9 mouse cellular contexts compared by ENCODE assay signal in genomic region chr7:44839491-44840191, GRCm38 (mm10). TPM values are rescaled to one million over a fixed set of nuclear protein-coding genes. Genes with fewer than 3 reads are reported as not detected.
A peak's percentile ranks its signal among the peaks of the same experiment; 100 is the strongest.
DNase-seq lines count a peak whose midpoint lies in the region; ATAC-seq and TF ChIP-seq lines count a peak whose summit lies in the region.
"Had no signal": no experiment of that assay in that cellular context is flagged by ENCODE, and none has a peak within 500 bp of the region (broad histone marks: within the 10 kb centered on the region; RNA-seq: fewer than 3 reads in every experiment).

No protein-coding gene starts in this region.

- no peak for DNase-seq in frontal cortex, postnatal 10 days (ENCODE audit: low spot score in 2 of 2)
- DNase-seq in forebrain, embryonic 10.5 days (ENCODE audit: extremely low spot score, low spot score): no peak
- peak; percentile 69 for DNase-seq in hindbrain, postnatal 0 days (ENCODE audit: low spot score)
- DNase-seq in neural tube, embryonic 11.5 days (ENCODE audit: low spot score): peak; percentile 45
- peak; percentile 34 to 55 for DNase-seq in thymus, postnatal 36 days

- H3K36me3 ChIP-seq in E14TG2a.4 (ENCODE audit: insufficient read depth, low read length): peaks cover 84% of the 10 kb centered on the region
- H3K36me3 ChIP-seq in forebrain, embryonic 10.5 days (replicated peaks): peaks cover 43% of the 10 kb centered on the region
- H3K36me3 ChIP-seq in hindbrain, postnatal 0 days (ENCODE audit: insufficient read depth, low read length): peaks cover 31% of the 10 kb centered on the region
- H3K36me3 ChIP-seq in liver, embryonic 16.5 days (ENCODE audit: control insufficient read depth, insufficient read depth): peaks cover 13% of the 10 kb centered on the region
- peaks cover 4% of the 10 kb centered on the region for H3K36me3 ChIP-seq in neural tube, embryonic 11.5 days (ENCODE audit: control insufficient read depth, insufficient read depth, low read length)

- H3K4me1 ChIP-seq in E14TG2a.4 (replicated peaks; ENCODE audit: low read depth, low read length): peaks cover 63% of the 10 kb centered on the region
- H3K4me1 ChIP-seq in forebrain, embryonic 10.5 days: peaks cover 31% of the 10 kb centered on the region
- H3K4me1 ChIP-seq in hindbrain, postnatal 0 days (ENCODE audit: insufficient read depth, low read length): peaks cover 9% of the 10 kb centered on the region; the same call in 1 of the 2 replicates
- H3K4me1 ChIP-seq in liver, embryonic 16.5 days (ENCODE audit: control insufficient read depth, low read depth, low read length): peaks cover 15% of the 10 kb centered on the region
- H3K4me1 ChIP-seq in neural tube, embryonic 11.5 days (ENCODE audit: control insufficient read depth, insufficient read depth, low read length): peaks cover 9% of the 10 kb centered on the region

- peak overlapping the region; percentile 45; the same call in 1 of the 2 replicates for H3K9ac ChIP-seq in hindbrain, postnatal 0 days (replicated peaks; ENCODE audit: low read length)
- H3K9ac ChIP-seq in liver, embryonic 16.5 days (ENCODE audit: low read depth, low read length): no peak overlapping the region
- peak overlapping the region; percentile 44 for H3K9ac ChIP-seq in neural tube, embryonic 11.5 days (ENCODE audit: low read length)

- peak overlapping the region; percentile 74 for H3K4me3 ChIP-seq in E14TG2a.4 (replicated peaks; ENCODE audit: low read length)
- H3K4me3 ChIP-seq in forebrain, embryonic 10.5 days: peak overlapping the region; percentile 44
- H3K4me3 ChIP-seq in hindbrain, postnatal 0 days (ENCODE audit: low read length): peak overlapping the region; percentile 26
- peak overlapping the region; percentile 23 for H3K4me3 ChIP-seq in liver, embryonic 16.5 days (ENCODE audit: low read depth, low read length)
- peak overlapping the region; percentile 25 for H3K4me3 ChIP-seq in neural tube, embryonic 11.5 days (ENCODE audit: low read depth, low read length)

- peak overlapping the region; percentile 53; the same call in 1 of the 2 replicates for H3K27ac ChIP-seq in forebrain, embryonic 10.5 days
- H3K27ac ChIP-seq in hindbrain, postnatal 0 days: peak overlapping the region; percentile 42; the same call in 1 of the 2 replicates
- H3K27ac ChIP-seq in liver, embryonic 16.5 days (ENCODE audit: low read length): no peak overlapping the region
- H3K27ac ChIP-seq in neural tube, embryonic 11.5 days (ENCODE audit: low read depth, low read length): no peak overlapping the region

- 1% methylated on average over 58 of the region's 58 CpGs for WGBS in forebrain, embryonic 10.5 days
- 2% methylated on average over 56 of the region's 58 CpGs for WGBS in hindbrain, postnatal 0 days
- 2% methylated on average over 58 of the region's 58 CpGs for WGBS in liver, embryonic 16.5 days (ENCODE audit: insufficient replicate concordance)
- 2% methylated on average over 55 of the region's 58 CpGs for WGBS in neural tube, embryonic 11.5 days

- H3K4me2 ChIP-seq in hindbrain, postnatal 0 days (ENCODE audit: low read depth, low read length): peak overlapping the region; percentile 54
- H3K4me2 ChIP-seq in liver, embryonic 16.5 days (ENCODE audit: low read depth, low read length): peak overlapping the region; percentile 42
- peak overlapping the region; percentile 45 for H3K4me2 ChIP-seq in neural tube, embryonic 11.5 days (ENCODE audit: low read depth)

- no peaks in the 10 kb centered on the region for H3K9me3 ChIP-seq in E14TG2a.4 (ENCODE audit: low read length)
- H3K9me3 ChIP-seq in forebrain, embryonic 10.5 days: no peaks in the 10 kb centered on the region
- no peaks in the 10 kb centered on the region for H3K9me3 ChIP-seq in hindbrain, postnatal 0 days (ENCODE audit: low read length)
- no peaks in the 10 kb centered on the region for H3K9me3 ChIP-seq in liver, embryonic 16.5 days (replicated peaks; ENCODE audit: control insufficient read depth, low read length)
- no peaks in the 10 kb centered on the region for H3K9me3 ChIP-seq in neural tube, embryonic 11.5 days (ENCODE audit: control insufficient read depth, low read length)

- ATAC-seq in frontal cortex, adult (ENCODE audit: low TSS enrichment): peak; percentile 45
- peak; percentile 72 for ATAC-seq in hindbrain, postnatal 0 days
- peak; percentile 39 for ATAC-seq in liver, embryonic 16.5 days (ENCODE audit: low read depth)
- ATAC-seq in neural tube, embryonic 11.5 days (ENCODE audit: insufficient read depth, low FRiP score, low TSS enrichment): peak; percentile 39
- ATAC-seq: Patski had no signal

- no peak for TF ChIP-seq CTCF in E14TG2a.4 (conservative IDR thresholded peaks at IDR 0.05; ENCODE audit: low read length)
- no peak for TF ChIP-seq CTCF in hindbrain, postnatal 0 days (IDR thresholded peaks at IDR 0.05; ENCODE audit: low read depth)

- peaks cover 29% of the 10 kb centered on the region for H3K27me3 ChIP-seq in E14TG2a.4 (ENCODE audit: insufficient read depth, low read length)
- peaks cover 48% of the 10 kb centered on the region for H3K27me3 ChIP-seq in forebrain, embryonic 10.5 days (ENCODE audit: poor library complexity, severe bottlenecking)
- H3K27me3 ChIP-seq in hindbrain, postnatal 0 days (ENCODE audit: insufficient read depth, low read length): no peaks in the 10 kb centered on the region
- peaks cover 17% of the 10 kb centered on the region for H3K27me3 ChIP-seq in liver, embryonic 16.5 days (ENCODE audit: control insufficient read depth, insufficient read depth, low read depth, low read length)
- peaks cover 19% of the 10 kb centered on the region for H3K27me3 ChIP-seq in neural tube, embryonic 11.5 days (ENCODE audit: control insufficient read depth, insufficient read depth, low read length)
- H3K27me3 ChIP-seq: Patski had no signal

RNA-seq across cellular contexts. Expression of gene Akt1s1, which starts 9.2 kb away (rescaled TPM):
- polyA plus RNA-seq in forebrain, embryonic 10.5 days (2016; fragmentation: Nextera tagmentation; extraction: Ambion mirVana): 84.3 and 84.6 TPM in 2 replicates
- total RNA-seq in hindbrain, postnatal 0 days (2014; rRNA removed): 136 and 156 TPM in 2 replicates
- polyA plus RNA-seq in hindbrain, postnatal 0 days (2015; fragmentation: Nextera tagmentation; extraction: Ambion mirVana): 94.3 and 95.4 TPM in 2 replicates
- 25.6 and 29.1 TPM in 2 replicates for polyA plus RNA-seq in liver, embryonic 16.5 days (2015; fragmentation: Nextera tagmentation; extraction: Ambion mirVana)
- polyA plus RNA-seq in neural tube, embryonic 11.5 days (2014; fragmentation: Nextera tagmentation; extraction: Ambion mirVana): 37.2 and 49.3 TPM in 2 replicates

RNA-seq across cellular contexts. Expression of gene Tbc1d17, which starts 9.2 kb away (rescaled TPM):
- polyA plus RNA-seq in forebrain, embryonic 10.5 days (2016; fragmentation: Nextera tagmentation; extraction: Ambion mirVana): 72.8 and 73.6 TPM in 2 replicates
- total RNA-seq in hindbrain, postnatal 0 days (2014; rRNA removed): 53.7 and 98.5 TPM in 2 replicates
- 103 and 106 TPM in 2 replicates for polyA plus RNA-seq in hindbrain, postnatal 0 days (2015; fragmentation: Nextera tagmentation; extraction: Ambion mirVana)
- 32.7 and 33.7 TPM in 2 replicates for polyA plus RNA-seq in liver, embryonic 16.5 days (2015; fragmentation: Nextera tagmentation; extraction: Ambion mirVana)
- polyA plus RNA-seq in neural tube, embryonic 11.5 days (2014; fragmentation: Nextera tagmentation; extraction: Ambion mirVana): 69.3 and 93.0 TPM in 2 replicates

RNA-seq across cellular contexts. Expression of gene Pnkp, which starts 17.3 kb away (rescaled TPM):
- polyA plus RNA-seq in forebrain, embryonic 10.5 days (2016; fragmentation: Nextera tagmentation; extraction: Ambion mirVana): 37.8 and 39.8 TPM in 2 replicates
- total RNA-seq in hindbrain, postnatal 0 days (2014; rRNA removed): 22.9 and 47.1 TPM in 2 replicates
- 35.7 and 37.5 TPM in 2 replicates for polyA plus RNA-seq in hindbrain, postnatal 0 days (2015; fragmentation: Nextera tagmentation; extraction: Ambion mirVana)
- 23.4 and 24.3 TPM in 2 replicates for polyA plus RNA-seq in liver, embryonic 16.5 days (2015; fragmentation: Nextera tagmentation; extraction: Ambion mirVana)
- 30.2 and 30.6 TPM in 2 replicates for polyA plus RNA-seq in neural tube, embryonic 11.5 days (2014; fragmentation: Nextera tagmentation; extraction: Ambion mirVana)

RNA-seq across cellular contexts. Expression of gene Atf5, which starts 23.2 kb away (rescaled TPM):
- 3.3 and 3.6 TPM in 2 replicates for polyA plus RNA-seq in forebrain, embryonic 10.5 days (2016; fragmentation: Nextera tagmentation; extraction: Ambion mirVana)
- 10.1 and 15.8 TPM in 2 replicates for total RNA-seq in hindbrain, postnatal 0 days (2014; rRNA removed)
- 4.1 and 4.4 TPM in 2 replicates for polyA plus RNA-seq in hindbrain, postnatal 0 days (2015; fragmentation: Nextera tagmentation; extraction: Ambion mirVana)
- polyA plus RNA-seq in liver, embryonic 16.5 days (2015; fragmentation: Nextera tagmentation; extraction: Ambion mirVana): 7.3 and 9.7 TPM in 2 replicates
- 2.1 and 3.1 TPM in 2 replicates for polyA plus RNA-seq in neural tube, embryonic 11.5 days (2014; fragmentation: Nextera tagmentation; extraction: Ambion mirVana)

RNA-seq across cellular contexts. Expression of gene Il4i1, which starts 23.5 kb away (rescaled TPM):
- polyA plus RNA-seq in forebrain, embryonic 10.5 days (2016; fragmentation: Nextera tagmentation; extraction: Ambion mirVana): 0.85 and 1.7 TPM in 2 replicates
- 0.47 and 0.68 TPM in 2 replicates for total RNA-seq in hindbrain, postnatal 0 days (2014; rRNA removed)
- 0.52 and 0.58 TPM in 2 replicates for polyA plus RNA-seq in hindbrain, postnatal 0 days (2015; fragmentation: Nextera tagmentation; extraction: Ambion mirVana)
- polyA plus RNA-seq in liver, embryonic 16.5 days (2015; fragmentation: Nextera tagmentation; extraction: Ambion mirVana): 0.34 and 0.76 TPM in 2 replicates
- polyA plus RNA-seq in neural tube, embryonic 11.5 days (2014; fragmentation: Nextera tagmentation; extraction: Ambion mirVana): 0.65 and 1.1 TPM in 2 replicates

Comparison
In these comparisons a context has a peak if more than half of its experiments do, and no peak if none do; other contexts are left out.
1. DNase-seq: peak in hindbrain, postnatal 0 days (single experiment), neural tube, embryonic 11.5 days (single experiment) and thymus, postnatal 36 days (2 of 2); none in frontal cortex, postnatal 10 days (0 of 2) and forebrain, embryonic 10.5 days (single experiment).
2. H3K4me3 ChIP-seq: peak in every context shown above with its lines; median percentile 74 in E14TG2a.4; 44 in forebrain, embryonic 10.5 days; 26 in hindbrain, postnatal 0 days; 25 in neural tube, embryonic 11.5 days; 23 in liver, embryonic 16.5 days.
3. H3K27ac ChIP-seq: peak in forebrain, embryonic 10.5 days (single experiment) and hindbrain, postnatal 0 days (single experiment); none in liver, embryonic 16.5 days (single experiment) and neural tube, embryonic 11.5 days (single experiment).
4. Peak in every context shown above with its lines, with median percentiles within 50 percentile points of each other: ATAC-seq and H3K4me2 ChIP-seq.